Mouse (Mus musculus): ENCODE results near the gene Olfr801.

Gene Olfr801

DNA sequence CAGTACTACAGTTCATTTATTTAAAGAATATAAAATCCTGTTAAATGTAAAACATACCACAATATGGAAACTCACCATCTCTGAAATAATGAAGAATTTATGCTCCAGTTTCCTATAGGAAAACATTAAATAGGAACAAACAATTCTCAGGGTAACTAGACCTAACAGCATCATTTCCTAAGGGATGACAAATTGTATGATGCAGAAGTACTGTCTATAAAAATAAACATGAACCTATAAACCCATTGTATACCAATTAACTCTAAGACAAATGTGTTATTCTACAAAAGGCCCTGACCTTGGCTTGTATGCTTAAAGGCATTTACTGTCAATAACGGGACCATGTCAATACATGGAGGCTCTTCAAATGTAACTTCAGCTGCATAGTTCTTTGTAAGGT is at the start of gene Olfr801:
TSS of gene Olfr801 (minus strand) at position 101 of the 400 bp plus-strand sequence.
- no peak for DNase-seq (ENCODE audit: extremely low spot score)

DNA sequence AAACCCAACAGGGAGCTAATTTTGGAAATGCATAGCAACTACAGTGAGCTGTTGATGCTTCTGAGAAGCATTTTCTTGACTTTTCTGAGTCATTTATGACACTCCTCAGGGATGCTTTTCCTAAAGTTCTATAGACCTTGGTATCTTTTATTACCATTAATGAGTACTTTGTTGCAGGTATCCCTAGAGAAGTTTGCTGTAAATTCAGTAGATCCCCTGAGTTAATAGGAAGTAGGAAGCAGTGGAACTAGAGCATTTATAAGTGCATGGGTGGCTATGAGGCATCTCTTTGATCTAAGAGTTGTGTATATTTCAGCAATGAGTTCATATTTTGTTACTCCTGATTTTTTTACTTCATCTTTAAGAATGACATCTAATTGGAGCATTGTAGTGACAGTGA is 29.2 kb upstream of the Olfr801 start, which contains the start of gene Olfr804:
TSS of gene Olfr804 (plus strand) at position 301 of the 400 bp plus-strand sequence.
- DNase-seq (ENCODE audit: extremely low spot score), result no peak

DNA sequence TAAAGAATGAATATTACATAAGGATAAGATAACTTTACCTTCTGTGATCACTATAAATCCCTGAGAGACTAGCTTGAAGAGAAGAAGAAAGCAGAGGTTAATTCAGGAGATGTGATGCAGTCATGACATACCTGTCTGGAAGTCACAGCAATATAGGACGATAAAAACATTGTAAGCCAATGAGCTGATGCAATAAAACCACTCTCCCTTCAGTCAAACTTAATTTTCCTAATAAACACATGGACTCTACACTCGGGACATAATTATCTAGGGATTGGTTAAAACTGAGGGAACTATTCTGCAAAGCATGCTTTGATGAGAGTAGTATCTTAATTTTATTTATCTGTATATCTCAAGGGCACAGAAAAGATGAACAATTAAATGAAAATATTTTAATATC is 20.5 kb upstream of the Olfr801 start, which contains the start of gene Olfr803:
TSS of gene Olfr803 (minus strand) at position 101 of the 400 bp plus-strand sequence.
- DNase-seq (ENCODE audit: extremely low spot score), result no peak

DNA sequence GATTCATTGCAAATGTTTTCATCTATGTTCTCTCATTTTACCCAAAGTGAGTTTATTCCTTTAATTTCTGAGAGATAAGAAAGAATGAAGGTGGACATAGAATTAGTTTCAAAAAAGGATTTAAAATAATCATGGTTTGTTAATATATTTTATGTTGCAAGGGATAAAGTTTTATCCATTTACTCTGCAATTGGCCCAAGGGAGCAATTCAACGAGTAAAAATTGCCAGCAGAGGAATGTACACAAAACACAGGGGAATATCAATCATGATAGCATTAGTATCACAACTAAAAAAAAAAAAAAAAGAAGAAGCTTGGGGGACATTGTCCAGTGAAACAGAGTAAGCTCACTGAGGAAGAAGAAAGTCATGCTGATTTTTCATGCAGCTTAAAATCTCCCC is 14.4 kb upstream of the Olfr801 start, which contains the start of gene Olfr802:
TSS of gene Olfr802 (minus strand) at position 101 of the 400 bp plus-strand sequence.
- no peak for DNase-seq (ENCODE audit: extremely low spot score)

DNA sequence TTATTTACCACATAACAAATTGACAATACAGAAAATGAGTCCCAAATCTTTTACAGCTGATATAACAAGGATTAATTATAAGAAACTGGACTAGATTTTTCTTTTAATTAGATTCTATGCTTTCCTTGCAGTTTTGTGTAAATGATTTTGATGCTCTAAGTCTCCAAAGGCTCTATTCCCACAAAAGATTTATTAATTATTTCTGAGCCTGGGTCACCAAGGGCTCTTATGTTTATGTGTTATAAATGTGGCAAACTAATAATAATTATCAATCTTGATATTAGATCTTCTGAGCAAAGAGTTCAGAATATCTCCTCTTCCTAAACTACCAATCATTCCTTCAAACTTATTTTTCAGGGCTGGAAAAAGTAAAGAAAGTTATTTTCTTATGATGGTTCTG is 16.3 kb downstream of the Olfr801 start, which contains the start of gene Olfr800:
TSS of gene Olfr800 (plus strand) at position 301 of the 400 bp plus-strand sequence.
- DNase-seq (ENCODE audit: extremely low spot score), result no peak

DNA sequence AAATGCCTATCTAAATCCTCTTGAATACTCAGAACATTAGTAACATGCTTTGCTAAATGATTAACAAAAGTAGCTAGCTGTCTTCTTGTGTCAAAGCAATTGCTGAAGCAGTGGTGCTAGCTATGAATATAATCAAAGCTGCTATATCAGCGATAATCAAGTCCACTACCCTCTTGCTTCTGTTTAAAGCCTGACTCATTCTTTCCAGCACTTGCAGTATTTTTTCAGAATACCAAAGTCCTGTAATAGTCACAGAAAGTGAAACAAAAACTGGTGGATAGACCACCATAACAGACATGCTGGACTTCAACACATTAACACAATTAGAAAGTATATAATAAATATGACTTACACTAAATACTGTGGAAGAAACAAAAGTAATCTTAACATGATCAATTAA is 21.9 kb downstream of the Olfr801 start:
- DNase-seq (ENCODE audit: extremely low spot score), result no peak

DNA sequence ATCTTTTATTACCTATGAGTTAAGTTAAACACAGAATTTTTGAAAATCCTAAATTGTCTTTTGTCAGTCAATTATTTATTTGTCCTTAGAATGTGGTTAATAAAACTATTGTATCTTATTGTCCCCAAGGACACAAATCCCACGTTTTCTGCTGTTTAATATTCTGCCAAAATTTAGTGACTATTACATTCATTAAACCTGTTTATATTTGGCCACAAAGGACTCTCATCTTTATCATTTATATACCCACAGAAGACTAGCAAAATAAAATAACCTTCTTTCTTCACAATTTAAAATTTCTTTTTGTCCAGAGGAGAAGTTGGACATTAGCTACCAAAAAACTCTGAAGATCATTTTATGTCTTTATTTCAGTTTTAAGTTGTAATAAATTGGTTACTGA is 36.5 kb downstream of the Olfr801 start, which contains the start of gene Olfr799:
TSS of gene Olfr799 (plus strand) at position 301 of the 400 bp plus-strand sequence.
- DNase-seq (ENCODE audit: extremely low spot score), result no peak

DNA sequence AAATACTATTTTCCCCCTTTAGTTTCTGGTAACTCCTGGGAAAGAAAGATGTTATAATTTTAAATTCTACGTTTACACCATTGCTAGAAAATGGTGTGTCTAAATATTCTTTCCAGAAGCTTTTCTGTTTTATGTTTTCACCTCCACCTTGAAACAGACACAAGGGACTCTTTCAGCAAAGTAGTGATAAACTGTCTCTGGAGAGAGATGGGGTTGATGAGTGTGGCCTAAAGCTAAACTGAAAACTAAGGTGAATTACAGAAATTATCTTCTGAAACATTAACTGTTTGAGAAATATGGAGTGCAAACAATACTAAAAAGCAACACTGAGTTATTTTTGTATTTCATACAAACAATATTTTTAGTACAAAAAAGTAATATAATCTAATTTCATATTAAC is 45.8 kb downstream of the Olfr801 start, which contains the start of gene Olfr798:
TSS of gene Olfr798 (minus strand) at position 101 of the 400 bp plus-strand sequence.
- DNase-seq (ENCODE audit: extremely low spot score), result no peak

DNA sequence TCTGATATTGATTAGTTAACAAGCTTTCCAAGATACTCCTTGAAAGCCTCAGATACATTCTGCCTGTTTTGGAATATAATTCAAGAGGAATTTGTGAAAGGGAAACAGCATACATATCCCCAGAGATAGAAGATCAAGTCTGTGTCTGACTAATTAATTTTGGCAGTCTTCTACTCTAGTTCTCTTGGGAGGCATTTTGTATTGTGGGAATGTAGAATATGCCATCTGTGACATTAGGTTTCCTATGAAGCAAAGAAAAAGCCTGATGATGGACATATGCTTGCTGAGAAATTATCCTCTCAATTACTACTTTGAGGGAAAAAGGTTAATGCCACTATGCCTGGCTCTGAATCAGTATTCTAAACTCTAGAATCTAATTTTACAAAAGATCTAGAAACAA is 50.4 kb downstream of the Olfr801 start:
- DNase-seq (ENCODE audit: extremely low spot score), result no peak

DNA sequence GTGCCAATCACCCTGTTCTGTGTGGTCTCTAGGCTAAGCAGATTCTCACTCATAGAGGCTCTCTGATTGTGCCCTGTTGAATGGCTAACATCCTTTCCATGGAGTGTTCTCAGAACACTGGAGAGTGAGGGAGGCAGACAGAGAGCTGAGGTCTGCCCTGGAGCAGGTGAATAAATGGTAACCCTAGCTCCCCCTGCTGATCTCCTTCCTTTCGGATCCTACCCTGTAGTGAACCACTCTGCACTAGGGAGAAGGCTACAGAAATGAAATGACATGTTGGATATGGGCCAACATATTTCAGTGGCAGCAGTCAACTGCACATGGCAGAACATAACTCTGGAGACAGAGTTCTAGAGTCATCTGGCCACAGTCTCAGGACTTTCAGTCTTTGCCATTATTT is 51.9 kb downstream of the Olfr801 start:
- no peak for DNase-seq (ENCODE audit: extremely low spot score)
